Mouse (Mus musculus): ENCODE results near the gene Mmp27. TPM values are rescaled to one million over a fixed set of nuclear protein-coding genes. Genes with fewer than 3 reads are reported as not detected.

Mmp27 gene
- not detected for polyA plus RNA-seq (2012; fragmentation: generic; extraction: Trizol)
- long read RNA-seq, experiment 1: 0 reads
- long read RNA-seq, experiment 2: 0 reads

- TF ChIP-seq CEBPB (IDR thresholded peaks at IDR 0.05; ENCODE audit: low read depth) (no peak), MAX (IDR thresholded peaks at IDR 0.05) (no peak), USF1 (IDR thresholded peaks at IDR 0.05; ENCODE audit: low read depth) (no peak), MYOD1 (IDR thresholded peaks at IDR 0.05; ENCODE audit: control insufficient read depth, insufficient read length, low read depth) (no peak), FOSL1 (IDR thresholded peaks at IDR 0.05; ENCODE audit: insufficient read depth, low read length, poor library complexity, severe bottlenecking) (no peak), CTCF (IDR thresholded peaks at IDR 0.05; ENCODE audit: control insufficient read depth, insufficient read depth, insufficient read length) (no peak), MYOG (IDR thresholded peaks at IDR 0.05; ENCODE audit: control insufficient read depth, extremely low read depth, insufficient read length) (no peak)
- H3K27me3 ChIP-seq (ENCODE audit: control insufficient read depth, insufficient read depth, insufficient read length): no peaks in the 10 kb centered on the region
- no peak within 1 kb of the TSS for H3ac ChIP-seq (ENCODE audit: control insufficient read depth, insufficient read length, low read depth)
- no peak within 1 kb of the TSS for H3K4me3 ChIP-seq (ENCODE audit: insufficient read depth, poor library complexity, severe bottlenecking)
- no peaks in the 10 kb centered on the region for H3K79me3 ChIP-seq (ENCODE audit: low read depth)
- no peaks in the 10 kb centered on the region for H3K36me3 ChIP-seq (ENCODE audit: control insufficient read depth, insufficient read depth)
- H3K79me2 ChIP-seq (ENCODE audit: control insufficient read depth, insufficient read depth): no peaks in the 10 kb centered on the region
Measured at GRCm38 (mm10) chr9:7571162-7571561, at the start of gene Mmp27. TSS of gene Mmp27 (plus strand) at chr9:7571396.

- no peaks in the 10 kb centered on the region for H3K79me2 ChIP-seq (ENCODE audit: control insufficient read depth, insufficient read depth)
- H3K36me3 ChIP-seq (ENCODE audit: control insufficient read depth, insufficient read depth): no peaks in the 10 kb centered on the region
- no peak overlapping the region for H3ac ChIP-seq (ENCODE audit: control insufficient read depth, insufficient read length, low read depth)
- H3K4me3 ChIP-seq (ENCODE audit: insufficient read depth, poor library complexity, severe bottlenecking): no peak overlapping the region
- TF ChIP-seq CTCF (IDR thresholded peaks at IDR 0.05; ENCODE audit: control insufficient read depth, insufficient read depth, insufficient read length) (no peak), CEBPB (IDR thresholded peaks at IDR 0.05; ENCODE audit: low read depth) (no peak), USF1 (IDR thresholded peaks at IDR 0.05; ENCODE audit: low read depth) (no peak), FOSL1 (IDR thresholded peaks at IDR 0.05; ENCODE audit: insufficient read depth, low read length, poor library complexity, severe bottlenecking) (no peak)
- no peaks in the 10 kb centered on the region for H3K27me3 ChIP-seq (ENCODE audit: control insufficient read depth, insufficient read depth, insufficient read length)
- H3K79me3 ChIP-seq (ENCODE audit: low read depth): no peaks in the 10 kb centered on the region
Measured at GRCm38 (mm10) chr9:7526255-7526940, 44.8 kb upstream of the Mmp27 start.

GRCm38 (mm10) chr9:7542763-7543162, 28.4 kb upstream of the Mmp27 start:
- no peaks in the 10 kb centered on the region for H3K27me3 ChIP-seq (ENCODE audit: control insufficient read depth, insufficient read depth, insufficient read length)
- no peaks in the 10 kb centered on the region for H3K36me3 ChIP-seq (ENCODE audit: control insufficient read depth, insufficient read depth)
- no peak for TF ChIP-seq CEBPB (IDR thresholded peaks at IDR 0.05; ENCODE audit: low read depth)
- H3K79me2 ChIP-seq (ENCODE audit: control insufficient read depth, insufficient read depth): no peaks in the 10 kb centered on the region
- no peaks in the 10 kb centered on the region for H3K79me3 ChIP-seq (ENCODE audit: low read depth)
- H3ac ChIP-seq (ENCODE audit: control insufficient read depth, insufficient read length, low read depth): no peak overlapping the region
- no peak overlapping the region for H3K4me3 ChIP-seq (ENCODE audit: insufficient read depth, poor library complexity, severe bottlenecking)

DNA sequence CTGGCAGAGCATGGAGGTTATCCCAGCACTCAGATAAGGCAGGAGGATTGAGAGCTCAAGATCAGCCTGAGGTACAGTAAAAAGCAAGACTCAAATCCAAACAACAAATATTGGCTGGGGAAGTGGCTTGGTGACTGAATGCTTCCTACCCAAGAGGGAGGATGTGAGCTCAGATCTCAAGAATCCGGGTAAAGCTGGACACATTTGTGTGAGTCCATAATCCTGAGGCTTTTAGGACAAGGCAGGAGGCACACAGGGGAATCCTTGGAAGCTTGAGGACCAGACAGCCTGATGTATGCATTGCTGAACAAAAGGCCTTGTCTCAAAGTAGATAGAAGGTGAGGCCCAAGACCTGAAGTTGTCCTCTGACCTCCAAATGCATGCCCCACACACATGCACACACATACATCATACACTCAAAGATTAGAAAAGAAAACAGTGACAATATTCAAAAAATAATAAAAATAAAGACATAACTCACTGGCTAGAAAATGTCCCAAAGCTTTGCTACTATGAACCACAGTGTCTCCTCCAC, 26.2 kb upstream of the Mmp27 start:
- Histone ChIP-seq H3K79me2 (ENCODE audit: control insufficient read depth, insufficient read depth) (no peaks in the 10 kb centered on the region), H3ac (ENCODE audit: control insufficient read depth, insufficient read length, low read depth) (no peak overlapping the region), H3K27me3 (ENCODE audit: control insufficient read depth, insufficient read depth, insufficient read length) (no peaks in the 10 kb centered on the region), H3K4me3 (ENCODE audit: insufficient read depth, poor library complexity, severe bottlenecking) (no peak overlapping the region), H3K79me3 (ENCODE audit: low read depth) (no peaks in the 10 kb centered on the region), H3K36me3 (ENCODE audit: control insufficient read depth, insufficient read depth) (no peaks in the 10 kb centered on the region)
- TF ChIP-seq MAX (IDR thresholded peaks at IDR 0.05) (no peak), USF1 (IDR thresholded peaks at IDR 0.05; ENCODE audit: low read depth) (no peak), MYOD1 (IDR thresholded peaks at IDR 0.05; ENCODE audit: control insufficient read depth, insufficient read length, low read depth) (no peak), MYOG (IDR thresholded peaks at IDR 0.05; ENCODE audit: control insufficient read depth, extremely low read depth, insufficient read length) (no peak), FOSL1 (IDR thresholded peaks at IDR 0.05; ENCODE audit: insufficient read depth, low read length, poor library complexity, severe bottlenecking) (no peak), CEBPB (IDR thresholded peaks at IDR 0.05; ENCODE audit: low read depth) (no peak), CTCF (IDR thresholded peaks at IDR 0.05; ENCODE audit: control insufficient read depth, insufficient read depth, insufficient read length) (no peak)

- H3K36me3 ChIP-seq (ENCODE audit: control insufficient read depth, insufficient read depth): no peaks in the 10 kb centered on the region
- no peak overlapping the region for H3K4me3 ChIP-seq (ENCODE audit: insufficient read depth, poor library complexity, severe bottlenecking)
- no peaks in the 10 kb centered on the region for H3K79me2 ChIP-seq (ENCODE audit: control insufficient read depth, insufficient read depth)
- no peaks in the 10 kb centered on the region for H3K27me3 ChIP-seq (ENCODE audit: control insufficient read depth, insufficient read depth, insufficient read length)
- no peak overlapping the region for H3ac ChIP-seq (ENCODE audit: control insufficient read depth, insufficient read length, low read depth)
- no peaks in the 10 kb centered on the region for H3K79me3 ChIP-seq (ENCODE audit: low read depth)
- TF ChIP-seq FOSL1 (IDR thresholded peaks at IDR 0.05; ENCODE audit: insufficient read depth, low read length, poor library complexity, severe bottlenecking) (no peak), MAX (IDR thresholded peaks at IDR 0.05) (no peak), CTCF (IDR thresholded peaks at IDR 0.05; ENCODE audit: control insufficient read depth, insufficient read depth, insufficient read length) (no peak), USF1 (IDR thresholded peaks at IDR 0.05; ENCODE audit: low read depth) (no peak), CEBPB (IDR thresholded peaks at IDR 0.05; ENCODE audit: low read depth) (no peak), MYOG (IDR thresholded peaks at IDR 0.05; ENCODE audit: control insufficient read depth, extremely low read depth, insufficient read length) (no peak), MYOD1 (IDR thresholded peaks at IDR 0.05; ENCODE audit: control insufficient read depth, insufficient read length, low read depth) (no peak)
Measured at GRCm38 (mm10) chr9:7545471-7545870, 25.7 kb upstream of the Mmp27 start.

DNA sequence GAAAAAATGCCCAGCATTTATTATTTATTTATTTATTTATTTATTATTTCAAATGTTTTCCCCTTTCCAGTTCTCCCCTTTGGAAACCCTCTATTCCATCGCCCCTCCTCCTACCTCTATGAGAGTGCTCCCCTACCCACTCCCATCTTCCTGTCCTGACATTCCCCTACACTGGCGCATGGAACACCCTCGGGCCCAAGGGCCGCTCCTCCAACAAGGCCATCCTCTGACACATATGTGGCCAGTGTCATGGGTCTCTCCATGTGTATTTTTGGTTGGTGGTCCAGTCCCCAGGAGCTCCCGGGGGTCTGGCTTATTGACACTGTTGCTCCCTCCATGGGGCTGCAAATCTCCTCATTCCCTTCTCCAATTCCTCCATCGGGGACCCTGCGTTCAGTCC, 25.3 kb upstream of the Mmp27 start:
- Histone ChIP-seq H3K4me3 (ENCODE audit: insufficient read depth, poor library complexity, severe bottlenecking) (no peak overlapping the region), H3K79me2 (ENCODE audit: control insufficient read depth, insufficient read depth) (no peaks in the 10 kb centered on the region), H3K27me3 (ENCODE audit: control insufficient read depth, insufficient read depth, insufficient read length) (no peaks in the 10 kb centered on the region), H3K36me3 (ENCODE audit: control insufficient read depth, insufficient read depth) (no peaks in the 10 kb centered on the region), H3K79me3 (ENCODE audit: low read depth) (no peaks in the 10 kb centered on the region), H3ac (ENCODE audit: control insufficient read depth, insufficient read length, low read depth) (no peak overlapping the region)
- TF ChIP-seq CTCF (IDR thresholded peaks at IDR 0.05; ENCODE audit: control insufficient read depth, insufficient read depth, insufficient read length): no peak
- TF ChIP-seq FOSL1 (IDR thresholded peaks at IDR 0.05; ENCODE audit: insufficient read depth, low read length, poor library complexity, severe bottlenecking): no peak
- no peak for TF ChIP-seq MYOG (IDR thresholded peaks at IDR 0.05; ENCODE audit: control insufficient read depth, extremely low read depth, insufficient read length)
- no peak for TF ChIP-seq USF1 (IDR thresholded peaks at IDR 0.05; ENCODE audit: low read depth)
- TF ChIP-seq CEBPB (IDR thresholded peaks at IDR 0.05; ENCODE audit: low read depth): no peak
- no peak for TF ChIP-seq MYOD1 (IDR thresholded peaks at IDR 0.05; ENCODE audit: control insufficient read depth, insufficient read length, low read depth)
- TF ChIP-seq MAX (IDR thresholded peaks at IDR 0.05): no peak

Measured in C2C12 (cell line).